Mouse (Mus musculus) embryonic fibroblast, embryonic 13.5 days (primary cell): ENCODE results near the gene Ccnb1.

Experiments used
- CTCF ChIP-seq: IDR thresholded peaks from 2 replicates; pipeline ENCODE4 v1.5.1; 2011; ENCODE audit warnings: mild to moderate bottlenecking, control low read depth, low read length, moderate library complexity, borderline replicate concordance; ENCODE audit not compliant: insufficient read depth
- POLR2A ChIP-seq: IDR thresholded peaks from 2 replicates; pipeline ENCODE4 v1.6.1; 2011; ENCODE audit warnings: low read depth, mild to moderate bottlenecking, control low read depth, low read length, moderate library complexity

- no peak for TF ChIP-seq POLR2A
- no peak for TF ChIP-seq CTCF
Observed at GRCm38 (mm10) chr13:100789083-100789482, 2.7 kb upstream of the Ccnb1 start.
